Mouse (Mus musculus) ES-E14 (cell line): ENCODE results near the gene Creb3l4. TPM values are rescaled to one million over a fixed set of nuclear protein-coding genes. Genes with fewer than 3 reads are reported as not detected.

Experiments used
- DNase-seq: peaks from one replicate; pipeline ENCODE4 v3.0.0-alpha.2; 2013; ENCODE audit warnings: low read depth, low spot score
- H3K27ac ChIP-seq: 2 replicates; pipeline ENCODE4 v1.5.1; 2012; ENCODE audit warnings: low read depth, mild to moderate bottlenecking, low read length, moderate library complexity, mixed read lengths; ENCODE audit not compliant: poor library complexity, insufficient read depth, severe bottlenecking
- H3K36me3 ChIP-seq: 2 replicates; pipeline ENCODE4 v1.6.1; 2012; ENCODE audit warnings: mild to moderate bottlenecking, low read length, moderate library complexity, mixed read lengths; ENCODE audit not compliant: control insufficient read depth, poor library complexity, insufficient read depth, severe bottlenecking
- H3K4me1 ChIP-seq, 2 experiments: fragments of 150-350 bp in 1 of 2; sonication (generic) in 1 of 2; 2 replicates each; pipeline ENCODE4 v1.6.1; 2012; ENCODE audit warnings: low read length in 2 of 2, mild to moderate bottlenecking in 1 of 2, mixed read lengths in 1 of 2; ENCODE audit not compliant: control insufficient read depth in 2 of 2, insufficient read depth in 2 of 2, poor library complexity in 1 of 2
- H3K4me3 ChIP-seq, 2 experiments: fragments of 150-350 bp in 1 of 2; sonication (generic) in 1 of 2; 2 replicates each; pipeline ENCODE4 v1.5.1; 2012; ENCODE audit warnings: low read length in 2 of 2, low read depth in 1 of 2, mild to moderate bottlenecking in 1 of 2, mixed read lengths in 1 of 2; ENCODE audit not compliant: insufficient read depth in 1 of 2, poor library complexity in 1 of 2, severe bottlenecking in 1 of 2
- H3K9ac ChIP-seq: 2 replicates; pipeline ENCODE4 v1.6.1; 2012; ENCODE audit warnings: low read depth, mild to moderate bottlenecking, low read length, mixed read lengths; ENCODE audit not compliant: poor library complexity, insufficient read depth, severe bottlenecking
- H3K9me3 ChIP-seq: fragments of 150-350 bp; sonication (generic); 2 replicates; pipeline ENCODE4 v1.6.1; 2012; ENCODE audit warnings: low read depth, mild to moderate bottlenecking, low read length; ENCODE audit not compliant: control insufficient read depth, insufficient read depth
- CHD2 ChIP-seq: IDR thresholded peaks from 2 replicates; pipeline ENCODE4 v1.6.1; 2014; ENCODE audit warnings: mild to moderate bottlenecking, low read depth, low read length, inconsistent platforms
- HCFC1 ChIP-seq: IDR thresholded peaks from 2 replicates; pipeline ENCODE4 v1.6.1; 2012; ENCODE audit warnings: low read length, inconsistent platforms, borderline replicate concordance; ENCODE audit not compliant: insufficient read depth
- MAFK ChIP-seq: IDR thresholded peaks from 2 replicates; pipeline ENCODE4 v1.6.1; 2014; ENCODE audit warnings: mild to moderate bottlenecking, low read depth, low read length, inconsistent platforms; ENCODE audit not compliant: insufficient read depth
- ZC3H11A ChIP-seq: IDR thresholded peaks from 2 replicates; pipeline ENCODE4 v1.6.1; 2012; ENCODE audit warnings: low read depth, mild to moderate bottlenecking, inconsistent platforms, low read length, borderline replicate concordance
- ZNF384 ChIP-seq: IDR thresholded peaks from 2 replicates; pipeline ENCODE4 v1.6.1; 2012; ENCODE audit warnings: low read depth, low read length, inconsistent platforms
- in situ Hi-C, 2 experiments: fragments of 600-800 bp; cut with MboI; formaldehyde crosslinking; loops; one replicate each; pipeline ENCODE4 v1.15.1; 2025; ENCODE audit warnings: low sequenced_read_pairs in 2 of 2, inconsistent platforms in 1 of 2; ENCODE audit not compliant: unreplicated experiment in 2 of 2
- total RNA-seq: library from RNA; depleted of rRNA; stranded (reverse); fragments of 300-350 nt; gene quantifications from 2 replicates; pipeline ENCODE4 v1.2.3, GENCODE M21; 2012

Creb3l4 gene
- total RNA-seq, 1 experiment, result 2.3 TPM

DNA sequence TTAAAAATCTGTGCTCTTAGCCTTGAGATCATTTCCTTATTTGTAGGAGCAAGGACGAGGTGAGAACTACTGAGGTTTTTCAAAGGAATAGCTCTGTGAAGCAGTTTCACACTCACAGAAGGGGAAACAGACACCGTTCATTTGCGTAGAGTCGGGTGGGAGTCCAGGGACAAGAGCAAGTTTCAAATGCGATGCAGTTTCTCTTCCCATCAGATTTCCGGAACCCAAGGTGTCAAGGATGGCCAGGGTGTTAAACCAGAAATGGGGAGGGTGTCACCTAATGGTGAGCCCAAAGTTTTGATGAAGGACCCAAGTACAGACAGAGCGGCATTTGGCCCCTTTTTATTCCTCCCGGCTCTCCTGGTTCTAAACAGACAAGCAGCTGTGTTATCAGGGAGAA lies 12.2 kb downstream of the Creb3l4 start:
- peak overlapping the region; percentile 88; the same call in 1 of the 2 replicates for H3K9ac ChIP-seq
- TF ChIP-seq ZC3H11A (no peak), HCFC1 (no peak), CHD2 (no peak), ZNF384 (no peak), MAFK (no peak)
- H3K27ac ChIP-seq, result peak overlapping the region; percentile 70; the same call in 1 of the 2 replicates
- no peak for DNase-seq
- no peaks in the 10 kb centered on the region; a peak in 1 of 4 replicates for H3K4me1 ChIP-seq
- no peaks in the 10 kb centered on the region for H3K9me3 ChIP-seq
- peak overlapping the region; percentile 74 to 76 for H3K4me3 ChIP-seq
- in situ Hi-C loops, result no loop called here
- peaks cover 3% of the 10 kb centered on the region for H3K36me3 ChIP-seq

GRCm38 (mm10) chr3:90224331-90224730 lies 19.0 kb downstream of the Creb3l4 start:
- DNase-seq, result peak; percentile 71
- Histone ChIP-seq H3K36me3 (no peaks in the 10 kb centered on the region), H3K9ac (no peak overlapping the region), H3K27ac (no peak overlapping the region), H3K4me3 (no peak overlapping the region), H3K4me1 (peaks cover 7 to 17% of the 10 kb centered on the region in 2 experiments), H3K9me3 (no peaks in the 10 kb centered on the region)
- in situ Hi-C loops, result no loop called here
- no peak for TF ChIP-seq MAFK
- TF ChIP-seq ZNF384, result no peak
- TF ChIP-seq CHD2, result no peak
- no peak for TF ChIP-seq ZC3H11A
- TF ChIP-seq HCFC1, result no peak

DNA sequence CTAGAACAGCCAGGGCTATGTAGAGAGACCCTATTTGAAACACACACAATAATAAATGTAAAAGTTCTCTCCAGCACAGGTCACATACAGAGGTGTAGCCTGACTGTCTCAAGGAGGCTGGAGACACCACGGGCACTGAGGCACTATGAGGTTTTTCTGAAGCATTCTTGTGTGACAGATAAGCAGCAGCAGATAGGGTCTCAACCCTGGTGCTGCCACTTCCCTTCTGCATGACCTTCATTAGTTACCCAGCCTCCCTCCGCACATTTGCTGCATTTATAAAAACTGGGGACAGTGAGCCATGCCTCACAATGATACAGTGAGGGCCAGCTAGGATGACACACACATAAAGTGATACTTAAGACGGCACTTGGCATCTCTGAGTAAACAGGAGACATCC lies 20.4 kb downstream of the Creb3l4 start:
- peaks cover 7 to 17% of the 10 kb centered on the region in 2 experiments for H3K4me1 ChIP-seq
- no peak overlapping the region for H3K9ac ChIP-seq
- no peaks in the 10 kb centered on the region for H3K36me3 ChIP-seq
- in situ Hi-C loops, result no loop called here
- H3K9me3 ChIP-seq, result no peaks in the 10 kb centered on the region
- TF ChIP-seq CHD2 (no peak), MAFK (no peak)
- H3K4me3 ChIP-seq, result no peak overlapping the region
- H3K27ac ChIP-seq, result no peak overlapping the region
- no peak for DNase-seq

- in situ Hi-C loops, result no loop called here
- H3K9me3 ChIP-seq, result no peaks in the 10 kb centered on the region
- no peak for DNase-seq
- no peaks in the 10 kb centered on the region for H3K36me3 ChIP-seq
- no peak overlapping the region for H3K9ac ChIP-seq
- TF ChIP-seq ZNF384, result no peak
- TF ChIP-seq CHD2, result no peak
- no peak for TF ChIP-seq MAFK
- no peak for TF ChIP-seq ZC3H11A
- no peak for TF ChIP-seq HCFC1
- peaks cover 7 to 17% of the 10 kb centered on the region in 2 experiments for H3K4me1 ChIP-seq
- no peak overlapping the region for H3K27ac ChIP-seq
- H3K4me3 ChIP-seq, result no peak overlapping the region
Observed at GRCm38 (mm10) chr3:90222455-90222854, 20.9 kb downstream of the Creb3l4 start.

DNA sequence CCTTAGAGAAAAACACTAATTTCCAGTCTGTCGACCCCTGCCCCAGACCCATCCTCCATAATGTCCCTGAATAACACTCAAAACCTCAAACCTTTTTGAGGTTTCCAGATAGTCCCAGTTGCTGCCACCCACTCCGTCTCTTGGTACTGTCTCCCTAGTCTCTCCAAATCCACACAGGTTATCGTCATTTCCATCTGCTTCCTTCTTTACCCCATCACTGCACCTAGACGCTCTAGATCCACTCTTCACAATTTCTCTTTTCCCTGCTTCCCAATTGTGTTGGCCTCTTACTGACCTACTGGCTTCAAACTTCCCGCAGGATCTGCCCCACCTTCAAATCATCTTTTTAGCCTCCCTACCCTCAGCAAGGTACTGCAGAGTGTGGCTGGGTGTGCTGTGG lies 22.2 kb downstream of the Creb3l4 start:
- Histone ChIP-seq H3K36me3 (no peaks in the 10 kb centered on the region), H3K9me3 (no peaks in the 10 kb centered on the region), H3K4me1 (peaks cover 7 to 18% of the 10 kb centered on the region in 2 experiments), H3K27ac (no peak overlapping the region), H3K9ac (peak overlapping the region; percentile 72), H3K4me3 (peak overlapping the region; percentile 25 to 62; a peak in 2 of 4 replicates)
- in situ Hi-C loops, result no loop called here
- no peak for TF ChIP-seq ZNF384
- TF ChIP-seq HCFC1, result no peak
- TF ChIP-seq ZC3H11A, result no peak
- TF ChIP-seq MAFK, result no peak
- no peak for TF ChIP-seq CHD2
- DNase-seq, result no peak
